Mouse (Mus musculus): ENCODE data around the gene Slc25a27. TPM values are rescaled to one million over a fixed set of nuclear protein-coding genes. Genes with fewer than 3 reads are reported as not detected.

Gene Slc25a27
- polyA plus RNA-seq, 1 experiment from 2014 or later, result 99.3 TPM

DNA sequence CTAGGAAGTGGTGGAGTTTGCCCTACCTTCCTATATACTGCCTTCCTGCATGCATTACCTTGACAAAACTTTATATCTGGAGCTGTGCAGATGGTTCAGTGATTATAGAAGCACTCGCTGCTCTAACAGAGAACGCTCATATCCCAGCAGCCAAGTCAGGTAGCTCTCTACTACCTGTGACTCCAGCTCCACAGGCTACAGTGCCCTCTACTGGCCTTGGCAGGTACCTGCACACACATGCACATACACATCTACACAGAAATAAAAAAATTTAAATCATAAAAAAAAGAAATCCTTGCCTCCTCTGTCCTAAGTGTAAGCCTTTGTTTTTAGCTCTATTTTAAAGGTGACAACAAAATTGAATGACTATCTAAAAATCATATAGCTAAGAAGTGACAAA is 69.3 kb downstream of the Slc25a27 start:
- ATAC-seq (ENCODE audit: low FRiP score), result no peak
- 96% methylated on average over 2 of the region's 2 CpGs for WGBS

DNA sequence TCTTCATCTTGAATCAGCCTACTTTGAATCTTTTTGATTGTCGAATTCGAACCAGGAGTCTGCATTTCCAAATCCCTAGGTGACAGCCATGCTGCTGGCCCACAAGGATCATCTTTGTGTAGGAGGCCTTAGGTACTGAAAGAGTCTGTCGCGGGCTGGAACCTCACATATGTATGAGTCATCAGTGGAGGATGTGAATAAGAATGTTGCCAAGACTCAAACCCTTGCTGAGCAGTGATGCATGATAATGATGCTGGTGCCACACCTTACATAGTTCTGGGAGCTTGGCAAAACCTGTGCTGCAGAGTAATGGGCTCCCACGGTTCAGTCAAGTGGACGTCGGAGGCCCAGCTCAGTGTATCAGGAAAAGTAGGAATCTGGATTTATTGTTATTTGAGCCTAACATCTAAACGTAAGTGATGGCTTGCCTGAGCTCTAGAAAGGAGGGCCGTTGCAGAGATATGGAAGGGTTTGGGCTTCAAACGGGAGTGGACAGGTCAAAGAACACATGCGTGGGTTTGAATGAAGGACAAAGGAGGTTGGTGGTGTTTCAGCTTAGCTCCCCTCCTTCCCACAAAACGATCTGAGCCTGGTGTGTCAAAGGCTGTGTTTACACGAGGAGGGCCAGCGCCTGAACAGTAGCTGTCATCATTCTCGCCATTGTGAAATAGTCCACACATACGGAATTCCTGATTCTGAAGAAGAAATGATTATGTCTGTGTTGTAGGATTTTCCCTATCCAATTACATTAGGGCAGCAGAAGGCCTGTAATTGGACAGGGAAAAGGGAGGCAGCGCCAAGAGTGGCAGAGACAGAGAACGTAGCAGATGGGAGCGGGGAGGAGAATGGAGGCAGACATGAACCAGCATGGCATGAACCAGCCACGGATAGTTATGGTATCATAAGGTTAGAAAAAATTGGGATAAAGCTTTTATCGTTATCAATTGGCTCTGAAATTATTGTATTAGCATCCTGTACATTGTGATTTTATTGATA is 74.4 kb downstream of the Slc25a27 start:
- Histone ChIP-seq H3K4me3 (replicated peaks) (no peak overlapping the region), H3K4me1 (no peaks in the 10 kb centered on the region), H3K27me3 (no peaks in the 10 kb centered on the region), H3K4me2 (no peak overlapping the region), H3K9ac (no peak overlapping the region), H3K9me3 (0 out of 2 replicates have a peak, but pooled peaks cover 4% of the 10 kb centered on the region), H3K36me3 (replicated peaks) (no peaks in the 10 kb centered on the region), H3K27ac (no peak overlapping the region)
- 89% methylated on average over 21 of the region's 21 CpGs for WGBS
- no peak for ATAC-seq (ENCODE audit: low FRiP score)

More for the DNA sequence above, 69.3 kb downstream of the Slc25a27 start:
- H3K9ac ChIP-seq, result no peak overlapping the region
- H3K4me1 ChIP-seq, result no peaks in the 10 kb centered on the region
- no peak overlapping the region for H3K4me2 ChIP-seq
- no peaks in the 10 kb centered on the region for H3K36me3 ChIP-seq (replicated peaks)
- H3K27me3 ChIP-seq, result no peaks in the 10 kb centered on the region
- H3K27ac ChIP-seq, result no peak overlapping the region
- H3K4me3 ChIP-seq (replicated peaks), result no peak overlapping the region
- 0 out of 2 replicates have a peak, but pooled peaks cover 6% of the 10 kb centered on the region for H3K9me3 ChIP-seq

Other genes starting within 250 kb of the Slc25a27 start
- not detected in 2 replicates for gene Mep1a, start 164.4 kb downstream of the Slc25a27 start, polyA plus RNA-seq (2016; fragmentation: Nextera tagmentation; extraction: Ambion mirVana)
- gene Ankrd66, start 123.6 kb downstream of the Slc25a27 start, polyA plus RNA-seq (2016; fragmentation: Nextera tagmentation; extraction: Ambion mirVana), result not detected in 2 replicates
- gene Pla2g7, start 99.1 kb downstream of the Slc25a27 start, polyA plus RNA-seq (2016; fragmentation: Nextera tagmentation; extraction: Ambion mirVana), result 2.1 and 3.4 TPM in 2 replicates
- 0.04 TPM in 1 of 2 replicates, not detected in the other for gene Tdrd6, start 36.9 kb downstream of the Slc25a27 start, polyA plus RNA-seq (2016; fragmentation: Nextera tagmentation; extraction: Ambion mirVana)
- gene Cyp39a1, start 211 bp upstream of the Slc25a27 start, polyA plus RNA-seq (2016; fragmentation: Nextera tagmentation; extraction: Ambion mirVana), result 32.7 and 41.1 TPM in 2 replicates
- gene Rcan2, start 134.1 kb upstream of the Slc25a27 start, polyA plus RNA-seq (2016; fragmentation: Nextera tagmentation; extraction: Ambion mirVana), result 25.5 and 26.6 TPM in 2 replicates